Comparison of ENCODE assay signal across 7 mouse cellular contexts in genomic region chr13:99900557-99900892, GRCm38 (mm10). TPM values are rescaled to one million over a fixed set of nuclear protein-coding genes. Genes with fewer than 3 reads are reported as not detected.
A peak's percentile ranks its signal among the peaks of the same experiment; 100 is the strongest.
DNase-seq lines count a peak whose midpoint lies in the region; ATAC-seq and TF ChIP-seq lines count a peak whose summit lies in the region.

No protein-coding gene starts in this region.

- 2% methylated on average over 30 of the region's 30 CpGs for WGBS in heart, embryonic 11.5 days (ENCODE audit: insufficient replicate concordance)
- WGBS in kidney, embryonic 15.5 days, result 2% methylated on average over 30 of the region's 30 CpGs
- under 1% methylated on average over 30 of the region's 30 CpGs for WGBS in midbrain, embryonic 10.5 days

- peaks cover 28% of the 10 kb centered on the region for H3K27me3 ChIP-seq in heart, embryonic 11.5 days (ENCODE audit: control insufficient read depth, insufficient read depth, low read length)
- H3K27me3 ChIP-seq in kidney, embryonic 15.5 days, result peaks cover 53% of the 10 kb centered on the region
- peaks cover 48% of the 10 kb centered on the region for H3K27me3 ChIP-seq in midbrain, embryonic 10.5 days (ENCODE audit: low read depth, poor library complexity, severe bottlenecking)
- peaks cover 2% of the 10 kb centered on the region; the same call in 1 of the 2 replicates for H3K27me3 ChIP-seq in testis, adult 2 months (ENCODE audit: control insufficient read depth, insufficient read depth, low read length)

- peak overlapping the region; percentile 42 for H3K4me2 ChIP-seq in heart, embryonic 11.5 days
- peak overlapping the region; percentile 50 for H3K4me2 ChIP-seq in kidney, embryonic 15.5 days

- peak overlapping the region; percentile 16; the same call in 1 of the 2 replicates for H3K4me3 ChIP-seq in heart, embryonic 11.5 days (ENCODE audit: low read depth, low read length)
- H3K4me3 ChIP-seq in kidney, embryonic 15.5 days (replicated peaks), result peak overlapping the region; percentile 25
- H3K4me3 ChIP-seq in midbrain, embryonic 10.5 days, result peak overlapping the region; percentile 53
- peak overlapping the region; percentile 42 for H3K4me3 ChIP-seq in testis, adult 2 months (ENCODE audit: control insufficient read depth, low read depth, low read length)

- TF ChIP-seq POLR2A in testis, adult 2 months (IDR thresholded peaks at IDR 0.05; ENCODE audit: control insufficient read depth, low read depth, low read length), result no peak

- peak; percentile 9 for DNase-seq in thymus, postnatal 14 days
- DNase-seq in thymus, adult 18-20 months, result no peak
- peak; percentile 26 for DNase-seq in c-Kit-positive CD71-negative TER-119-negative erythroid progenitor cells, embryonic 14.5 days (ENCODE audit: low read depth)
- peak; percentile 71 for DNase-seq in midbrain, embryonic 10.5 days (ENCODE audit: low spot score)

- no peaks in the 10 kb centered on the region for H3K4me1 ChIP-seq in heart, embryonic 11.5 days (ENCODE audit: control insufficient read depth, insufficient read depth, low read length)
- peaks cover 11% of the 10 kb centered on the region for H3K4me1 ChIP-seq in kidney, embryonic 15.5 days
- peaks cover 24% of the 10 kb centered on the region for H3K4me1 ChIP-seq in midbrain, embryonic 10.5 days
- peaks cover 12% of the 10 kb centered on the region for H3K4me1 ChIP-seq in testis, adult 2 months (ENCODE audit: control insufficient read depth, insufficient read depth, low read length)

- no peaks in the 10 kb centered on the region for H3K9me3 ChIP-seq in heart, embryonic 11.5 days (replicated peaks; ENCODE audit: control insufficient read depth, low read length)
- no peaks in the 10 kb centered on the region for H3K9me3 ChIP-seq in kidney, embryonic 15.5 days (replicated peaks)
- H3K9me3 ChIP-seq in midbrain, embryonic 10.5 days (replicated peaks), result no peaks in the 10 kb centered on the region

- ATAC-seq in heart, embryonic 11.5 days (replicated peaks; ENCODE audit: insufficient number of reproducible peaks, low FRiP score, low TSS enrichment), result no peak; the same call in 1 of the 2 replicates
- peak; percentile 77; the same call in 1 of the 2 replicates for ATAC-seq in kidney, embryonic 15.5 days (replicated peaks; ENCODE audit: low FRiP score)

- no peak overlapping the region for H3K27ac ChIP-seq in heart, embryonic 11.5 days (ENCODE audit: low read depth, low read length)
- no peak overlapping the region for H3K27ac ChIP-seq in kidney, embryonic 15.5 days
- peak overlapping the region; percentile 49 for H3K27ac ChIP-seq in midbrain, embryonic 10.5 days (replicated peaks)
- H3K27ac ChIP-seq in testis, adult 2 months (ENCODE audit: control insufficient read depth, insufficient read depth, low read depth, low read length), result no peak overlapping the region

- no peak overlapping the region for H3K9ac ChIP-seq in heart, embryonic 11.5 days (ENCODE audit: low read depth, low read length)
- H3K9ac ChIP-seq in kidney, embryonic 15.5 days, result no peak overlapping the region

- H3K36me3 ChIP-seq in heart, embryonic 11.5 days (ENCODE audit: control insufficient read depth, insufficient read depth, low read length), result no peaks in the 10 kb centered on the region
- no peaks in the 10 kb centered on the region for H3K36me3 ChIP-seq in kidney, embryonic 15.5 days
- H3K36me3 ChIP-seq in midbrain, embryonic 10.5 days, result no peaks in the 10 kb centered on the region
- H3K36me3 ChIP-seq in testis, adult 2 months (ENCODE audit: control insufficient read depth, insufficient read depth, low read length), result no peaks in the 10 kb centered on the region

- TF ChIP-seq CTCF in testis, adult 2 months (IDR thresholded peaks at IDR 0.05; ENCODE audit: control insufficient read depth, insufficient read depth, insufficient replicate concordance, low read depth, low read length), result no peak

RNA-seq across cellular contexts. Expression of gene Cartpt, which starts 0.4 kb away (rescaled TPM):
- 0.37 and 0.62 TPM in 2 replicates for polyA plus RNA-seq in heart, embryonic 11.5 days (2014; fragmentation: Nextera tagmentation; extraction: Ambion mirVana)
- polyA plus RNA-seq in kidney, embryonic 15.5 days (2015; fragmentation: Nextera tagmentation; extraction: Ambion mirVana), result 0.93 and 4.7 TPM in 2 replicates
- polyA plus RNA-seq in midbrain, embryonic 10.5 days (2016; fragmentation: Nextera tagmentation; extraction: Ambion mirVana), result 5.1 and 13.5 TPM in 2 replicates
- polyA plus RNA-seq in testis, adult 2 months (2012; rRNA removed), result 0.10 TPM in 1 of 2 replicates, not detected in the other

Comparison
In these comparisons a context has a peak if more than half of its experiments do, and no peak if none do; other contexts are left out.
1. DNase-seq: peak in thymus, postnatal 14 days (single experiment), c-Kit-positive CD71-negative TER-119-negative erythroid progenitor cells, embryonic 14.5 days (single experiment) and midbrain, embryonic 10.5 days (single experiment); none in thymus, adult 18-20 months (0 of 2).
2. Peak in every context shown above with its lines, with median percentiles within 50 percentile points of each other: H3K4me3 ChIP-seq.